Mouse (Mus musculus) erythroblast, adult 5-6 weeks (primary cell): ENCODE measurements around the gene Galnt17. TPM values are rescaled to one million over a fixed set of nuclear protein-coding genes. Genes with fewer than 3 reads are reported as not detected.

Experiments used
- ATAC-seq: replicated peaks from 2 replicates; pipeline ENCODE4 v1.8.0; 2016; ENCODE audit warnings: moderate number of reproducible peaks, mild to moderate bottlenecking, moderate TSS enrichment, inconsistent platforms; ENCODE audit not compliant: poor library complexity, low FRiP score, severe bottlenecking
- total RNA-seq, 2 experiments: library from RNA; stranded (forward) in 1 of 2; stranded (reverse) in 1 of 2; fragments of 150-400 nt in 1 of 2; fragments of 200-764, 138-1000 nt in 1 of 2; gene quantifications; 2 replicates each; pipeline versions ENCODE4 v1.2.3 to v1.2.4; 2015 to 2017; ENCODE audit warnings: low replicate concordance in 2 of 2

The Galnt17 gene
- total RNA-seq, 2 experiments from 2014 or later: not detected

DNA sequence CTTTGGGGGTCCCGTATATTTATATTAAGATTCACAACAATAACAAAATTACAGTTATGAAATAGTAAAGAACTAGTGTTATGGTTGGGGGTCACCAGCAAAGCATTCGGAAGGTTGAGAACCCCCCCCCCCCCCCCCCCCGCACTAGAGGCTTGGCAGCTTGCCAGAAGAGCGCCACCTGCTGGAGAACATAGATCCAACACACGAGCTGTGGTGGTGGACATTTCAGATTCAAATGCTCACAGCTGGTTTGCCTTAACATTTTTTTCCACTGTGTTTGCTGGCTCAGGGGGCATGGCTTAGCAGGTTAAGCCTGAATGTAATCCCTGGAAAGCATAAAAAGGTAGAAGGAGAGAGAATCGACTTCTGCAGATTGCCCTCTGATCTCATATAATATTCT is 448.6 kb downstream of the Galnt17 start:
- no peak for ATAC-seq

DNA sequence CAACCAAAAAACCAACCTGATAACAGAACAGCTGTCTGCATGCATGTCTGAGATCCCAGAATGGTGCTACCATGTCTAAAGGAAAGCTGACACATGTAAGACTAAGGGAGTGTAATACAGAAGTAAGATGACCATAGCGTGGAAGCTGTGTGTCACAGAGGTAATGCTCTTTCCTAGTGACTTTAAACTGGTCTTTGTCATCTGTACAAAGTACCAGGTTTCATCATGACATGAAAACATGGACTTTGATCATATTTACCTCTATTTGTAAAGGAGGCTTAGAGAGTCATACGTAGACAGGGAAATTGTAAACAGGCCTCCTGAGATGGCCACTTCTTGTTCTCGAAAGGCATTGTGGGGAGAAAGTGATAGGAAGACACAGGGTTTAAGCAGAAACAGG is 449.6 kb downstream of the Galnt17 start:
- no peak for ATAC-seq

DNA sequence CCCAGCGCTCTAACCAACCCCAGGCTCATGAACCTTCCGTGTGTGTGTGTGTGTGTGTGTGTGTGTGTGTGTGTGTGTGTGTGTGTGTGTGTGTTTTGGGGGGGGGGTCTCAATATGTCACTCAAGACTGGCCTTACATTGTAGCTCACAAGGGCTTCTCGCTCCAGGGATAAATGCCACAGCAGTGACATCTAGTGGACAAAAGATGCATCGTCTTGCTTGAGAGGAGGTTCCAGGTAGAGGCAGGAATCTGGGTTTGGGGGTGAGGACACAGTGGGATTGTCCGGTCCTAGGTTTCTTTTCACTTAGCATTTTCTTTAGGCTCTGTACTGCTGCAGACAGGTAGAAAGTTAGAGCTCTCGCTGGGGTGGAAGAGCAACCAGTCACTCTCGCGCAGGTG is 450.1 kb downstream of the Galnt17 start:
- ATAC-seq: no peak

DNA sequence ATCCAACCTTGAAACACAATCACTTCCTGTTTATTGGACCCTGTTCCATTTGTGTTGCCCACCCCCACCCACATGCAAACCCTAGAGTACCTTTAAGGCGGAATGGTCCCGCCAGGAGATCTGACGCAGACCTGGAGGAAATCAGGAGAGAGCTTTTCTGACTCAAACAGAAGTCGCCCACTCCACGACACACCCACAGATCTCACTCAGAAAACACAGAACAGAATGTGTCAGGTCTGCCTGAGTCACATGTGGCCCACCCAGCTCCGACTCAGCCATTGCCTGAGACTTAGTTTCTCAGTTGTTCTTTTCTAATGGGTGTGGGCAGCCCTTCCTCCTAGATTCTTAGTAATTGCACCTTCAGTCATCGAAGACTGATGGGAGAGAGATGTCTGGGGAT is 453.9 kb downstream of the Galnt17 start:
- ATAC-seq: no peak

DNA sequence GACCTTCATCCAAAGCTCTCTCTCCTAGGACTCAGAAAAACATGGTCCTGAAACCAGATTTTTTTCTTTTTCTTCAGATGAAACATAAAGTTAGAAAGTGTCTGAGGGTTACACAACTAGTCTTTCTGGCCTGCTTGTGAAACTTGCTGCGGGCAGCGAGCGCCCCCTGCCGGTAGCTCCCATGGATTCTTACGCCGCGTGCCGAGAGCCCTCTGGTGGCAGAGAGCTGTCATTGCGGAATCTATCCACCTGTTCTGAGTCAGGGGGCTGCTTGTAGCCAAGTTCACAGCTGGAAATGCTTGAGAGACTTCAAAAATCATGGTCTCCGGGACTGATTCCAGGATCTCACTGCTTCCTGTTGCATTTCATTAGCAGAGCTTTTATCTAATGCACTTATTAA is 454.9 kb downstream of the Galnt17 start:
- 0 out of 2 replicates have a peak, but pooled peaks have one; percentile 55 for ATAC-seq

DNA sequence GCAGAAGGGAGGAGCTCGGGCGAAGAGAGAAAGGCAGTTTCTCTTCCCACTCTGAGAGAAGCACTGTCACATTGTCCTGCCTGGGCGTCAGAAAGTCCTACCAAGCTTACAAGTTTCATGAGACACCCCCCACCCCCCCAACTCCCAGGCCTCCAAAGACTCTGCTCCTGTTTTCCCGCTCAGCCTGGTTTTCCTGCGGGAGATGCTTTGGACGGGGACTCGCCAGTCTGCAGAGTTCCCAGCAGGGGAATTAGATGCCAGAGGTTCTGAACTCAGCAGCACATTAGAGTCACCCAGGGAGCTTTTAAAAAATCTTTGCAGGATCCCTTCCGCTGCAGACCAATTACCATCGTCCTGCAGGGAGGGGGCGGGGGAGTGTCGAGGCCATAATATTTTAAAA is 456.1 kb downstream of the Galnt17 start:
- ATAC-seq: no peak

DNA sequence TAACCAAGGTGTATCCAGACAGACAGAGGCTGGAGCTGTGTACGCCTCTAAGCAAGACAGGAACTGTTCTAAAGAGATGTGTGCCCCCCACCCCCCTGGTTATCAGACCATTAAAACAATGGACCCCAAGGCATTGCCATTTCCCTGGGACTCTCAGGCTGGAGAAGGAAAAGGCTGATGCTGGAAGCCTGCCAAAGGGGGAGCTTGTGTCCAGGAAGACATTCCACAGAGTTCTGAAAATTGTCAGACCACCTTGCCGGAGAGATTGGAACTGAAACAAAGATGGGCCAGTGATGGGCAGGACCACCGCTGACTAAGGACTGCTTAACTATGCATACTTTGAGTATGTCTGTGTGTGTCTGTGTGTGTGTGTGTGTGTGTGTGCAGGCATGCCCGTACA is 458.7 kb downstream of the Galnt17 start:
- no peak for ATAC-seq

DNA sequence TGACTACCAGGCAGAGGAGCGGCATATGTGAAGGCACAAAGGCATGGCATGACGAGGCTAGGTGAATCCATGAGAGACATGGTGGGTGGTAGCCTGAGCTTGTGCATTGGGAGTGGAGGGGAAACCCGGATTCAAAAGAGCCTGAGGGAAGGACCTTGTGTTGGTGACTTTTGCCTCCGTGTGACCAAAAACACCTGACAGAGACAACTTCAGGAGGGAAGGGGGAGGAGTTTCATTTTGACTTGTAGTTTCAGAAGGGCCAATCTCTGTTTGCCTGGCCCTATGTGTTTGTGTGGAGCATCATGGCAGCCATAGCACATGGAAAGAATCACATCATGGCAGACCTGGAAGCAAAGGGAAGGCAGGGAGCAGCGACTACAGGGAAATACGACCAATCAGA is 459.7 kb downstream of the Galnt17 start:
- ATAC-seq: no peak

DNA sequence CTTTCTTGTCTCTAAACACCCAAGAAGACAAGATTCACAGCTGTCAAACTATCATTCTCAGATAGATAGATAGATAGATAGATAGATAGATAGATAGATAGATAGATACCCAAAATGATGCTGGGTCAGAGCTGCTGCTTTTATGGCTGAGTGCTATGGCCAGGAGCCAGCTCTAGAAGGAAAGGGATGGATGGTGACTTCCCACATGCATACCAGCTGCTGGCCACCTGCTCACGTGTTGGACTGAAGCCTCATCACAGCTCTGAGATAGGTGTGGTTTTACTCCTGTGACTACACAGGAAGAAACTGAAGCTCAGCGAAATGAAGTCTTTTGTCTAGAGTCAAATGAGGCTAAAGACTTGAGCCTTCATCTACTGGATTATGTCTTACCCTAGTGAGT is 482.5 kb downstream of the Galnt17 start:
- ATAC-seq: no peak
